Mouse (Mus musculus) heart, embryonic 10.5 days (tissue): Measurements from ENCODE around the gene Sox13. TPM values are rescaled to one million over a fixed set of nuclear protein-coding genes. Genes with fewer than 3 reads are reported as not detected.

Source experiments
- DNase-seq: peaks from one replicate; pipeline ENCODE4 v3.0.0-alpha.2; 2017; ENCODE audit warnings: low spot score
- H3K27ac ChIP-seq: fragments of 300-500 bp; sonication (generic); 2 replicates; pipeline ENCODE4 v1.5.1; 2016; ENCODE audit warnings: mild to moderate bottlenecking
- H3K27me3 ChIP-seq: fragments of 300-500 bp; sonication (generic); 2 replicates; pipeline ENCODE4 v1.6.1; 2016; ENCODE audit warnings: mild to moderate bottlenecking; ENCODE audit not compliant: poor library complexity, insufficient read depth, severe bottlenecking
- H3K36me3 ChIP-seq: fragments of 300-500 bp; sonication (generic); 2 replicates; pipeline ENCODE4 v1.6.1; 2016; ENCODE audit warnings: mild to moderate bottlenecking, moderate library complexity
- H3K4me1 ChIP-seq: fragments of 300-500 bp; sonication (generic); 2 replicates; pipeline ENCODE4 v1.6.1; 2016; ENCODE audit warnings: mild to moderate bottlenecking
- H3K4me3 ChIP-seq: fragments of 300-500 bp; sonication (generic); 2 replicates; pipeline ENCODE4 v1.5.1; 2016; ENCODE audit warnings: mild to moderate bottlenecking, moderate library complexity
- H3K9me3 ChIP-seq: fragments of 300-500 bp; sonication (generic); 2 replicates; pipeline ENCODE4 v1.6.1; 2016; ENCODE audit warnings: mild to moderate bottlenecking, moderate library complexity
- WGBS: fragments of 180-500 bp; shearing (Covaris S2); methylation state at CpG from one replicate; pipeline ENCODE4 v1.1.7; 2016; 5-methylcytosine and 5-hydroxymethylcytosine counted together
- polyA plus RNA-seq: library from polyadenylated mRNA; unstranded; fragments of >200 nt; fragmentation: Nextera tagmentation; extraction: Ambion mirVana; gene quantifications from 2 replicates; pipeline ENCODE4 v1.2.1, GENCODE M21; 2016

Gene Sox13
- polyA plus RNA-seq, 1 experiment from 2014 or later = 8.5 TPM

- no peak for DNase-seq
- 73% methylated on average over 4 of the region's 4 CpGs for WGBS
- H3K4me1 ChIP-seq = peaks cover 39% of the 10 kb centered on the region
Observed at GRCm38 (mm10) chr1:133370352-133370751, 53.8 kb downstream of the Sox13 start.

GRCm38 (mm10) chr1:133368644-133369043, 55.5 kb downstream of the Sox13 start:
- 47% methylated on average over 10 of the region's 10 CpGs for WGBS
- H3K27ac ChIP-seq = no peak overlapping the region

More at GRCm38 (mm10) chr1:133370352-133370751, 53.8 kb downstream of the Sox13 start:
- H3K27me3 ChIP-seq = peaks cover 44% of the 10 kb centered on the region
- no peak overlapping the region for H3K27ac ChIP-seq
- no peaks in the 10 kb centered on the region for H3K36me3 ChIP-seq
- no peaks in the 10 kb centered on the region for H3K9me3 ChIP-seq
- no peak overlapping the region for H3K4me3 ChIP-seq

DNA sequence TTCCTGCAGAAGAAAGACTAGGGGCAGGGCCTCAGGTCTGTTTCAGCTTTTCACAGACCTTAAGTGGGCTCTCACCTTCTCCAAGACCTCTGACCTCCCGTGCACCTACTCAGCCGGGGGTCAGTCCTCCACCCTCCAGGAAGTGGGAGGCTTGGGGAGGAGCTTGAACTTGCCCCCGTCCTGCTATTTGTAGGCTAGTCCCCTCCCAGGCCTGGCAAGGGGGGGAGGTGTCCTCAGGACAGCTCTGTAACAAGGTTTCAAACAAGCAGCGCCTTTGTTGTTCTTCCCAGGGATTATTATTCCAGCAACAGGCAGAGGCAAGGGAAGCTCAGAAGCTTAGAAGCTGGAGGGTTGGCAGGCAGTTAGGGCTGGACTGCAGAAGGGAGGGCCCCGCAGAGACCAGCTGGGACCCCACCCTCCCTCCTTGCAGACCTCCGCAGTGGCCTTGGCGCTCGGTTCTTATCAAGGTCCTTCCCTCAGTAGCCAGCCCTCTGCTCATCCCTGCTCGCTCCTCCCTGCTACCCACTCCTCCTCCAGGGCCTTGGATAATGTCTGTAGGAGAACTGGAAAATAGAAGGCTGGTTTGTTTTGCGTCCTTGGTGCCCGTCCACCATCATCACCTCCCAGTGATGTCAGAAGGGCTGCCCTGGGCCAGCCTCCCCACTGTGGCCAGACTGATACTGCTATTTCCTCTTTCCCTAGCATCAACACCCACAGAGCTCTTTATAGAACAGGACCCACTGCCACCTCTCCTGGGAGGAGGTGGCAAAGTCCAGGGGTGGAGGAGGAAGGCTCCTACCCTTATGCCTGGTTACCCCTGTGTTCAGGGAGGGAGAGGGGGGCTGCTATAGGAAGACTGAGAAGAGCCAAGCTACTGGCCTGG, 56.3 kb downstream of the Sox13 start:
- 2% methylated on average over 10 of the region's 11 CpGs for WGBS
- Histone ChIP-seq H3K36me3 (no peaks in the 10 kb centered on the region), H3K9me3 (no peaks in the 10 kb centered on the region), H3K4me3 (peak overlapping the region; percentile 20), H3K27me3 (peaks cover 69% of the 10 kb centered on the region), H3K4me1 (peaks cover 64% of the 10 kb centered on the region), H3K27ac (peak overlapping the region; percentile 32)
- DNase-seq = no peak

More at GRCm38 (mm10) chr1:133368644-133369043, 55.5 kb downstream of the Sox13 start:
- H3K36me3 ChIP-seq = no peaks in the 10 kb centered on the region
- H3K27me3 ChIP-seq = peaks cover 62% of the 10 kb centered on the region
- DNase-seq = no peak
- no peaks in the 10 kb centered on the region for H3K9me3 ChIP-seq
- H3K4me3 ChIP-seq = no peak overlapping the region
- H3K4me1 ChIP-seq = peaks cover 56% of the 10 kb centered on the region

- H3K36me3 ChIP-seq = no peaks in the 10 kb centered on the region
- no peak for DNase-seq
- H3K4me3 ChIP-seq = peak overlapping the region; percentile 20
- peaks cover 58% of the 10 kb centered on the region for H3K4me1 ChIP-seq
- no peaks in the 10 kb centered on the region for H3K9me3 ChIP-seq
- H3K27ac ChIP-seq = peak overlapping the region; percentile 32; the same call in 1 of the 2 replicates
- 45% methylated on average over 10 of the region's 10 CpGs for WGBS
- H3K27me3 ChIP-seq = peaks cover 72% of the 10 kb centered on the region
Observed at GRCm38 (mm10) chr1:133366951-133367605, 57.1 kb downstream of the Sox13 start.

- H3K4me1 ChIP-seq = peaks cover 53% of the 10 kb centered on the region
- 36% methylated on average over 2 of the region's 2 CpGs for WGBS
- no peaks in the 10 kb centered on the region for H3K36me3 ChIP-seq
- H3K9me3 ChIP-seq = no peaks in the 10 kb centered on the region
- H3K27me3 ChIP-seq = peaks cover 60% of the 10 kb centered on the region
- H3K4me3 ChIP-seq = no peak overlapping the region
- no peak for DNase-seq
- no peak overlapping the region for H3K27ac ChIP-seq
Observed at GRCm38 (mm10) chr1:133364890-133365289, 59.3 kb downstream of the Sox13 start.

GRCm38 (mm10) chr1:133364022-133364630, 60.1 kb downstream of the Sox13 start:
- DNase-seq = no peak
- 2% methylated on average over 27 of the region's 27 CpGs for WGBS
- H3K4me1 ChIP-seq = peaks cover 53% of the 10 kb centered on the region
- peaks cover 64% of the 10 kb centered on the region for H3K27me3 ChIP-seq
- H3K36me3 ChIP-seq = no peaks in the 10 kb centered on the region
- H3K4me3 ChIP-seq = peak overlapping the region; percentile 77
- no peaks in the 10 kb centered on the region for H3K9me3 ChIP-seq
- peak overlapping the region; percentile 78 for H3K27ac ChIP-seq

- H3K27ac ChIP-seq = peak within 1 kb of the TSS; percentile 78
- H3K27me3 ChIP-seq = peaks cover 71% of the 10 kb centered on the region
- under 1% methylated on average over 52 of the region's 52 CpGs for WGBS
- H3K4me3 ChIP-seq = peak within 1 kb of the TSS; percentile 77
- no peaks in the 10 kb centered on the region for H3K9me3 ChIP-seq
- H3K4me1 ChIP-seq = peaks cover 50% of the 10 kb centered on the region
- H3K36me3 ChIP-seq = no peaks in the 10 kb centered on the region
- peak; percentile 93 for DNase-seq
Observed at GRCm38 (mm10) chr1:133363276-133364021, 60.7 kb downstream of the Sox13 start, which contains the start of gene Etnk2. TSS of gene Etnk2 (plus strand) at chr1:133363572.

- H3K4me1 ChIP-seq = peaks cover 37% of the 10 kb centered on the region
- H3K27ac ChIP-seq = no peak overlapping the region
- no peaks in the 10 kb centered on the region for H3K9me3 ChIP-seq
- no peak overlapping the region for H3K4me3 ChIP-seq
- 85% methylated on average over 5 of the region's 5 CpGs for WGBS
- peaks cover 84% of the 10 kb centered on the region for H3K27me3 ChIP-seq
- H3K36me3 ChIP-seq = no peaks in the 10 kb centered on the region
- DNase-seq = no peak
Observed at GRCm38 (mm10) chr1:133362103-133362502, 62.1 kb downstream of the Sox13 start.

GRCm38 (mm10) chr1:133361006-133361405, 63.2 kb downstream of the Sox13 start:
- Histone ChIP-seq H3K9me3 (no peaks in the 10 kb centered on the region), H3K4me1 (peaks cover 39% of the 10 kb centered on the region), H3K27ac (no peak overlapping the region), H3K36me3 (no peaks in the 10 kb centered on the region), H3K4me3 (no peak overlapping the region), H3K27me3 (peaks cover 80% of the 10 kb centered on the region)
- WGBS = 88% methylated on average over 6 of the region's 6 CpGs
- no peak for DNase-seq

DNA sequence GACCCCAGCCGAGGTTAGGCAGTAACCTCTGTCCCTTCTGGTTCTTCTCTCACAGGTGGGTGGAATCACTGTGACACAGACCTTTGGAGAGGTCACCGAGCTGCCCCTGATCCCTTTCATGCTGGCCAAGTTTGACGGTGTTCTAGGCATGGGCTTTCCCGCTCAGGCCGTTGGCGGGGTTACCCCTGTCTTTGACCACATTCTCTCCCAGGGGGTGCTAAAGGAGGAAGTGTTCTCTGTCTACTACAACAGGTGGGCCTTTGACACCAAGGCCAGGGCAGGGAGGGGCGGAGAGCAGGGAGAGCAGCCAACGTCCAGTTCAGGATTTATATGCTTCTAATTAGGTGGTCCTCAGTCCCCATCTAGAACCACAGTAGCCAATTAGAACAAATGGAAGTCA, 67.8 kb downstream of the Sox13 start:
- H3K4me1 ChIP-seq = peaks cover 22% of the 10 kb centered on the region
- no peak for DNase-seq
- H3K9me3 ChIP-seq = no peaks in the 10 kb centered on the region
- no peak overlapping the region for H3K4me3 ChIP-seq
- WGBS = 62% methylated on average over 8 of the region's 8 CpGs
- no peak overlapping the region for H3K27ac ChIP-seq
- H3K36me3 ChIP-seq = no peaks in the 10 kb centered on the region
- H3K27me3 ChIP-seq = peaks cover 76% of the 10 kb centered on the region

DNA sequence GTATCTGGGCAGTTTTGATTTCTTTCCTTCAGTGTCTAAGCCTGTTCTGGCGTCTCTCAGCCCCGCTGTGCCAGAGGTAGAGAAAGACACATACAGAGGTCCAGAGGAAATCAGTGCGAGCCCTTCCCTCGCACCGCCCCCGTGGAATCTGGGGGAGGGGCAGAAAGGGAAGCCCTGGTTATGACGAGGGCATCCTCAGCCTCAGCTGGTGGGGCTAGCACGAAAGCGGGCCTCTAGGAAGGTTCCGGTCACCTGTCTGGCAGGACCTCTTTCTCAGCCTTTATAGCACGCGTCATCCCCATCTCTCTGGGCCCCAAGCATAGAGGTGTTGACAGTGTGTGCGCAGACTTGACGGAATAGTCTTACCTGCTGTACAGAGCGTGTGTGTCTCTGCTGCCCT, 68.3 kb downstream of the Sox13 start:
- WGBS = 54% methylated on average over 15 of the region's 15 CpGs
- Histone ChIP-seq H3K4me3 (no peak overlapping the region), H3K36me3 (no peaks in the 10 kb centered on the region), H3K4me1 (peaks cover 22% of the 10 kb centered on the region), H3K27ac (no peak overlapping the region), H3K9me3 (no peaks in the 10 kb centered on the region), H3K27me3 (peaks cover 80% of the 10 kb centered on the region)
- DNase-seq = no peak

GRCm38 (mm10) chr1:133355469-133355868, 68.7 kb downstream of the Sox13 start:
- no peak overlapping the region for H3K27ac ChIP-seq
- H3K4me3 ChIP-seq = no peak overlapping the region
- H3K27me3 ChIP-seq = peaks cover 80% of the 10 kb centered on the region
- 53% methylated on average over 5 of the region's 5 CpGs for WGBS
- peaks cover 23% of the 10 kb centered on the region for H3K4me1 ChIP-seq
- H3K36me3 ChIP-seq = no peaks in the 10 kb centered on the region
- no peaks in the 10 kb centered on the region for H3K9me3 ChIP-seq
- DNase-seq = no peak
